Mouse (Mus musculus) kidney, adult 8-10 months (tissue): ENCODE data around the gene Zfp2.
A peak's percentile ranks its signal among the peaks of the same experiment; 100 is the strongest.

Experiments
- DNase-seq, 2 experiments: peaks; one replicate each; pipeline ENCODE4 v3.0.0; 2022

Zfp2 gene

GRCm38 (mm10) chr11:50915671-50916320, at the start of gene Zfp2:
Zfp2 (minus strand) TSS chr11:50916165.
- peak; percentile 91 to 93 for DNase-seq

DNA sequence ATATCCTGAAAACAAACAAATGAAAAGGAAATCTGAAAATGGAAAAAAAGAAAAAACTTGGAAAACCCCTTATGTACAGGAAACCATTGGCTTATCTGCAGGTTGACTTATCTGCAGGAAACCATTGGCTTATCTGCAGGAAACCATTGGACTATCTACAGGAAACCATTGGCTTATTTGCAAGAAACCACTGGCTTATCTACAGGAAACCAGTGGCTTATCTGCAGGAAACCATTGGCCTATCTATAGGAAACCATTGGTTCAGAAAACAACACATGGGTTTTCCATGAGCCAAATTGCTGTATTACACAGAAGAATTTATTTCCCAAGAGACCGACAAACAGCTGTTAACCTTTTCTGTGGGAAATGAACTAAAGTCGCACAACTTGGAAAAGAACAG, 48.9 kb upstream of the Zfp2 start:
- peak; percentile 12 to 28 for DNase-seq

DNA sequence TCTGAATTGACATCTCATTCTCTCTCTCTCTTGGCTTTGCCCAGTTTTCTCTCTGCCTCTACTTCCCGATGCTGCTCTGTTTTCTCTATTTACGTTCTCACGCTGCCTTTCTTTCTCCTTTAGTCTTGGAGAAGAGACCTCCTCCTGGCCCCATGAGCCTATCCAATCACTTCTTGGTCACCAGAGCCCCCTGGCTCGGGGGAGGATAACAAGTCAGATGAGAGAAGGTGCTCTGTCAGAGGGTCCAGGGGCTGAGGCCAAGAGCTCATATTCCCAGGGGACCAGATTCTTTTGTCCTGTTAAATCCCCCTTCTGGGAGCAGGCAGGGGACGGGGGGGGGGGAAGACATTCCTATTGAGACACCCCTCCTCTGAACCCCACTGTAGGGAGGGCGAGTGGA, 37.7 kb upstream of the Zfp2 start, which contains the start of gene Prop1:
TSS of gene Prop1 (minus strand) at position 101 of the 400 bp plus-strand sequence.
- no peak for DNase-seq

DNA sequence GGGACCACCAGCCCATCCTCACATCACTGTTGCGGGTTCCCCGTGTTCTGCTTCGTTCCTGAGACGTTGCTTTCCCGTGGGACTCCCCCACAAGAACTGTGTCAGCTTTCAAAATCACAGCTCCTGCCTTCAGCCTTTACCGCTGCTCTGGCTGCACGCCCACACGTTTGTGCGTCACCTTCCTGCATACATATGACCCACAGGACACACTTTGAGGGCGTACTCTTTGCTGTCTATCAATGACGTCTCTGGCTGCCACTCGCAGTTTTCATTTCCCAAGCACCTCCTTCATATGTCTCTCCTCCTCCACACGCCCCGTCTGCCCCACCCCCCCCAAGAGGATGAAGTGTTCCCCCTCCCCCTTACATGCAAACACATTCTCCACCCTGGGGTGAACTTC, 36.3 kb upstream of the Zfp2 start:
- no peak for DNase-seq

DNA sequence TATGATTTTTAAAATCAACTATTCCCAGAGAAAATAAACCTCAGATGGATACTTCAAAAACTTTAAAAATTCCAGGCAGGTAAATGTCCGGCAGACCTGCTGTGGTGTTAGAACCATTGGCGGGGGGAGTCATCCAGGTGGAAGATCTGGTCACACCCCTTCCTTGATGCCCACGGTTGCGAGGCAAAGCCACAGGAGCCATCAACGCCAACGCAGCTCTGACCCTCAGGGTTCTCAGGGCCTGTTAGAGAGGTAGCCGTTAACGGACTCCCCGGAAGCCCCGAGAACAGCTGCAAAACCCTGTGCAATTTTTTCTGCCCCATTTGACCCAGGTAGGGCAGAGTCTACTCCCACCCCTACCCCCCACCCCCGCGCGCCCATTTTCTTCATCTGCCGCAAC, 27.5 kb upstream of the Zfp2 start, which contains the start of gene 4933414I15Rik:
TSS of gene 4933414I15Rik (minus strand) at position 260 of the 400 bp plus-strand sequence.
- no peak for DNase-seq

DNA sequence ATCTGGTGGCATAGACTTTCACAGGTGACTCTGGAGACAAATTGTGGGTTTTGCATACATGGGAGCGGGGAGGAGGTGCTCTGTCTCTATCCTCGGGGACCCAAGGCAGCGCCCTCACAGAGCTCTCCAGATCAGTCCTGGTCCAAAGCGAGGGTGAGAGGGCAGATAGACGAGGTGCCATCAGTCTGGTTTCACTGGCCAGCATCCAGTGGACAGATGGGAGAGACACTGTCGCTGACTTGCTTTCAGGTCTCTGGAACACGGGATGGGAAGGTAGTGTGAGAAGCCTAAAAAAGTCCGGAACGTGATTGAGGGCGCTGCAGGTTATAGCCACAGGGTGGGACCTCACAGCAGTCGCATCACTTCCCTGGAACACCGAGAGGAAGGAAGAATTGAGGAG, 26.4 kb upstream of the Zfp2 start:
- no peak for DNase-seq

GRCm38 (mm10) chr11:50939621-50940366, 23.8 kb upstream of the Zfp2 start:
- DNase-seq, result peak in 1 of 2 experiments; percentile 29

DNA sequence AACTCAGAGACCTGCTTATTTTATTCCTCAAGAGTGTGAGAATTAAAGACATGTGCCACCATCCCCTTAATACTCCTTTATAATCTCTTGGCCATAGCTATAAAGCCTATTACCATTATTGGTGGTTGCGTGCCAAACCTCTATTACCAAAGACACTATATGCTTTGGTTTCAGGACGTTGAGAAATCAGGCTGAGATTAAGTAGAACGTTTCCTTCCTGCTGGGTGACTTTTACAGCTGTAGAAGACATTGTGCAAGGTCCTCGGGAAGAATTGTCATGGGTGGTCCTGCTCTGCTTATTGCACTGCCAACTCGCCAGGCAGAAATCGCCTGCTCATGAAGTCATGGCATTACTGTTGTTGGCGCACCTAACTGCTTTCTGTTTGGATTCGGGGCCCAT, 22.5 kb upstream of the Zfp2 start:
- no peak for DNase-seq

DNA sequence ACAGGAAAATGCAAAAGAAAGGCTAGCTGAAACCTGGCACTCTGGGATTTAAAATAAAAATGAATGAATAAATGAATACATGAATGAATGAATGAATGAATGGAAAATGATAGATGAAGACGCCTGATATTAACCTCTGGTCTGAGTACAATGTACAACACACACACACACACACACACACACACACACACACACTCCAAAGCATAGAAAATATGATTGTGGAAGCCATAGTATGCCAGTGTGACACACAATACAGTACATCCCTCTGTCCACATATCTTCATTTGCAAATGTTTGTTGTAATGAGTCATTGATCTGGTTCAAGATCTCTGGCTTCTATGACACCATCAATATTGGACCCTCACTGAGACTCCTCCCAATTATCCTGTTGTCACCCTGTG, 16.1 kb upstream of the Zfp2 start:
- DNase-seq, result no peak

- DNase-seq, result peak; percentile 87
Observed at GRCm38 (mm10) chr11:50931451-50931866, 15.5 kb upstream of the Zfp2 start, which contains the start of gene Zfp354b. Zfp354b (minus strand) TSS chr11:50931633.

DNA sequence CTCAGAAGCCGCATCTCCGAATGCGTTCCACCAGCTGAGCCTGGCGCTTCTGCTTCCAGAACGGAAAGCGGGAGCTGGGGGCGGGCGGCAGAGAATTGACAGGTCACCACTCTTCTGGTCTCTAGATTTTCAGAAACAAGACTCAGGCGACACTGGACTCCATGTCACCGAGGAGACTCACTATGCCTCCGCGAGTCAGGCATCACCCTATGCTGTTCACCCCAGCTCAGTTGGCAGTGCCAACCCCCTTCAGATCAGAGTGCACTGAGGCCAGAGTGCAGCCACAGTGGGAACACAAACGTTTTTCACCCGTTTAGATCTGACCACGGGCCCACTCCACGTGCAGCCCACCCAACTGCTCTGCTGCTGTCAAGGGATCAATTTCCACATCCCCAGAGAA, 15.1 kb upstream of the Zfp2 start:
- DNase-seq, result peak in 1 of 2 experiments; percentile 30

GRCm38 (mm10) chr11:50930469-50931014, 14.6 kb upstream of the Zfp2 start:
- DNase-seq, result no peak

GRCm38 (mm10) chr11:50914461-50914860, 1.5 kb downstream of the Zfp2 start:
- no peak for DNase-seq

GRCm38 (mm10) chr11:50913301-50913700, 2.7 kb downstream of the Zfp2 start:
- DNase-seq, result no peak

DNA sequence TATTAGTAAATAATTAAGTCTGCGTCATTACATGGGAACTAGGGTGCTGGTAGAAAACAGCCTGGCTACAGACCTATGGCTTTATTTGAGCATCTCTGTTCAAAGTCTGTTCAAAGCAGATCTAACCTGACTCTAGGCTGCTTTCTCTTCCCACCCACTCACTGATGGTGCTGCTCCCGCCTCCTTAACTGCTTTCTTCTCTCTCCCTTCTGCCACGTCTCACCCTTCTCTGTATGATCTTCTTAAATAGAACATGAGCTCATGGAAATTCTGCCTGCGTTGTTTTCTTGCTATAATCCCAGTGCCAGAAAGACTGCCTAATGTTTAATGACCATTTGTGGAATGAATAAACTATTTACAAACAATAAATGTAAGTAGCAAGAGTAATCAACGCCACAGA, 7.8 kb downstream of the Zfp2 start:
- DNase-seq, result no peak

DNA sequence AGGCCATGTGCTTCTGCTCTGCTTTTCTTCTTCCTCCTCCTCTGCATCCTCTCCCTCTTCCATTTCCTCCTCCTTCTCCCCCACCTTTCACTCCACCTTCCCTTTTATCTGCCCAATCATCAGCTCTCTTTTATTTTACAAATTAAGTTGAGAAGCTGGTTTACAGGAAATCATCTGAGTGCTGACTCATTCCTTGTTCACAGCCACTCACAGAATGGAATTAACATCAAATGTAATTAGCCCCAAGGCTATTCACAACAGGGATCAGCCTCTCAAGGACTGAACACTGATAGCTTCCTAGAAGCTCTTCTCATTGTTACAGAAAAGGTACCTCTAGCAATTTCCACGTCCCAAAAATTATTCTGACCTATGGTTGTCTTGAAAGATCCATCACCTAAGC, 18.6 kb downstream of the Zfp2 start:
- DNase-seq, result no peak

DNA sequence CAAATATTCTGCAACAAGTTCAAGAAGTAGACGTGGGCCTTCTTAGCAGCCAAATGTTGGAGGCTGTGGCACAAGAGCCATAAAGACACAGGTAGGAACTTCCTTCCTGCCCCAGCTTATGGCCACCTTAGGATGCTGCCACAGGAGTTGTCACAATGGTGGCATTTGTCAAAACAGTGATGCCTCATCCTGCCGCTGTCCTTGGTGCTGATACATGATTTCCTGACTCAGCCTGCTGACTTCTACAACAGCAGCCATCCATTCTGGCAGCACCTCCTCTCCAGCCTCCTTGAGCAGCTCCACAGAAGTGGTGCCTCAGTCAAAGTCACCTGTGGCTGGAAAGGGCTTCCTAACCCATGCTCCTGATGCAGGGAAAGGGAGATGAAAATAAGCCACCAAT, 23.5 kb downstream of the Zfp2 start:
- no peak for DNase-seq

GRCm38 (mm10) chr11:50887390-50888128, 28.4 kb downstream of the Zfp2 start, which contains the start of gene Zfp454:
Zfp454 (minus strand) TSS chr11:50887651.
- peak; percentile 91 for DNase-seq

- no peak for DNase-seq
Observed at GRCm38 (mm10) chr11:50886933-50887293, 29.1 kb downstream of the Zfp2 start.

- DNase-seq, result peak in 1 of 2 experiments; percentile 5
Observed at GRCm38 (mm10) chr11:50886231-50886932, 29.6 kb downstream of the Zfp2 start.

DNA sequence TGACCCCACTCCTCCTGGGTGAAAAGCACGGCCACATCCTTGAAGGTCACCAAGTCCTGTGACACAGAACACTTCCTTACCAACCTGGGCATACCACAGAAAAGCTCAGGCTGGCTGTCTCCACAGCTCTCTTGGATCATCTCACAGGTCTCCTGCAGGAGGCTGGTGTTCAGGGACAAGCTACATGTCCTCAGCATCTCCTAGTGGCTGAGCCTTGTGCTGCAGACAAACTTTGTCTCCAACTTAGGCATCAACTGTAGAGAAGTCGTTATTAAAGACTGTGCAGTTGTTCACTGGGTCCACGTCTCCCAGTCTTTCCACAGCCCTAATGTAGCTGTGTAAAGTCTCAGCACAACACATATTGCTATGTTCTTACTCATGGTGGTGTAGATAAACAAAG, 32.2 kb downstream of the Zfp2 start:
- no peak for DNase-seq

DNA sequence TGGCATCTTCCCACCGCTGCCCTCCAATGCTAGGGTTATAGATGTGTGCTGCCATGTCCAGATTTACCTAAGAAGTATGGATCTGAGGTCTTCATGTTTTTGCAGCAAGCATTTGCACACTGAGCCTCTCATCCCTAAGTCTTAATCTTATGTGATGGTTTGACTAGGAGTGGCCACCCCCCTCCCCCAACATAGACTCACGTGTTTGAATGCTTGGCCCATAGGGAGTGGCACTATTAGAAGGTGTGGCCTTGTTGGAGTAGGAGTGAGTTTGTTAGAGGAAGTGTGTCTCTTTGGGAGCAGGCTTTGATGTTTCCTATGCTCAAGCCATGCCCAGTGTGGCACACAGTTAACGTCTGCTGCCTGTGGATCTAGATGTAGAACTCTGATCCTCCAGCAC, 37.3 kb downstream of the Zfp2 start:
- DNase-seq, result no peak
